Comparison of ENCODE assay signal across 8 mouse cellular contexts in the genomic region with DNA sequence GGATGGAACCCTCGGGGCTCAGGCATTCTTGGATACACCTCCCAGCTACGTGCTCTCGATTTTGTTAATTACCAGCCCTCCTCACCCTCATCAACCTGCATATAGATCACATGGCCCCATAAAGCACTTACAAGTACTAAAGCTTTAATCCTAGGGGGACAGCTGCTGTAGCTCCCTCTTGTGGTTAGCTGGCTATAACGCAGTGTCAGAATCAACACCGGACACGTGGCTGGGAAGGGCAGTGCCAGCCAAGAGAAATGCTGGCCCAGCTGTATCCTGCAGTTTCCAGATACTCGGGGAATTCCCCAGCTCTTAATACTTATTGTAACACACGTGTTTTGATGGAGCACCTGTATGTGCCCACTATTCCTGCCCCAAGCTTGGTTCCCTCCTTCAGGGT. TPM values are rescaled to one million over a fixed set of nuclear protein-coding genes. Genes with fewer than 3 reads are reported as not detected.
A peak's percentile ranks its signal among the peaks of the same experiment; 100 is the strongest.
DNase-seq lines count a peak whose midpoint lies in the region; ATAC-seq and TF ChIP-seq lines count a peak whose summit lies in the region.

No protein-coding gene starts in this region.

- no peak overlapping the region for H3K27ac ChIP-seq in MEL (ENCODE audit: control insufficient read depth, low read depth, low read length)
- H3K27ac ChIP-seq in cortical plate, adult 2 months (ENCODE audit: insufficient read depth, low read length), result no peak overlapping the region
- H3K27ac ChIP-seq in liver, embryonic 11.5 days (ENCODE audit: low read depth, low read length), result no peak overlapping the region
- H3K27ac ChIP-seq in neural tube, embryonic 13.5 days (replicated peaks), result no peak overlapping the region

- TF ChIP-seq RAD21 in MEL (IDR thresholded peaks at IDR 0.05; ENCODE audit: low read depth, low read length), result peak; percentile 21

- no peak for TF ChIP-seq POLR2A in MEL (IDR thresholded peaks at IDR 0.05; ENCODE audit: control insufficient read depth in 1 of 2, insufficient read depth in 1 of 2, low read depth in 1 of 2, low read length in 2 of 2, poor library complexity in 1 of 2)
- TF ChIP-seq POLR2A in cortical plate, adult 2 months (IDR thresholded peaks at IDR 0.05; ENCODE audit: extremely low read depth, insufficient read depth, low read length), result no peak

- no peak overlapping the region for H3K9ac ChIP-seq in MEL (ENCODE audit: control insufficient read depth, low read depth, low read length, poor library complexity, severe bottlenecking)
- no peak overlapping the region for H3K9ac ChIP-seq in liver, embryonic 11.5 days (ENCODE audit: low read depth, low read length)
- no peak overlapping the region for H3K9ac ChIP-seq in neural tube, embryonic 13.5 days

- H3K36me3 ChIP-seq in MEL (ENCODE audit: control insufficient read depth in 1 of 2, insufficient read depth in 2 of 2, low read length in 2 of 2), result no peaks in the 10 kb centered on the region; a peak in 1 of 4 replicates
- H3K36me3 ChIP-seq in liver, embryonic 11.5 days (ENCODE audit: control insufficient read depth, insufficient read depth, low read length), result peaks cover 27% of the 10 kb centered on the region
- H3K36me3 ChIP-seq in neural tube, embryonic 13.5 days, result peaks cover 96% of the 10 kb centered on the region

- no peaks in the 10 kb centered on the region for H3K4me1 ChIP-seq in MEL (ENCODE audit: control insufficient read depth in 1 of 2, insufficient read depth in 2 of 2, low read length in 2 of 2)
- H3K4me1 ChIP-seq in cortical plate, adult 2 months (ENCODE audit: control insufficient read depth, insufficient read depth, low read length), result no peaks in the 10 kb centered on the region
- no peaks in the 10 kb centered on the region for H3K4me1 ChIP-seq in liver, embryonic 11.5 days (replicated peaks; ENCODE audit: control insufficient read depth, insufficient read depth, low read length)
- H3K4me1 ChIP-seq in neural tube, embryonic 13.5 days (replicated peaks), result no peaks in the 10 kb centered on the region

- peak; percentile 63 to 71 (median 64) for TF ChIP-seq CTCF in MEL (IDR thresholded peaks at IDR 0.05 in 2 of 3, conservative IDR thresholded peaks at IDR 0.05 in 1 of 3; ENCODE audit: control insufficient read depth in 1 of 3, insufficient read depth in 1 of 3, low read depth in 2 of 3, low read length in 3 of 3, poor library complexity in 1 of 3, severe bottlenecking in 1 of 3)
- TF ChIP-seq CTCF in cortical plate, adult 2 months (IDR thresholded peaks at IDR 0.05; ENCODE audit: extremely low read depth, insufficient read depth, low read length), result peak; percentile 83

- intact Hi-C loops in gastrocnemius, postnatal 36 days (cut with DNase I), result no loop called here

- H3K27me3 ChIP-seq in MEL (ENCODE audit: control insufficient read depth in 1 of 2, insufficient read depth in 2 of 2, low read length in 2 of 2), result no peaks in the 10 kb centered on the region
- H3K27me3 ChIP-seq in liver, embryonic 11.5 days (replicated peaks; ENCODE audit: control insufficient read depth, insufficient read depth, low read length), result no peaks in the 10 kb centered on the region
- H3K27me3 ChIP-seq in neural tube, embryonic 13.5 days, result no peaks in the 10 kb centered on the region

- no peak overlapping the region for H3K4me2 ChIP-seq in liver, embryonic 11.5 days
- no peak overlapping the region for H3K4me2 ChIP-seq in neural tube, embryonic 13.5 days

- no peaks in the 10 kb centered on the region for H3K9me3 ChIP-seq in MEL (replicated peaks; ENCODE audit: insufficient read depth, low read length)
- H3K9me3 ChIP-seq in liver, embryonic 11.5 days (ENCODE audit: control insufficient read depth, low read length), result no peaks in the 10 kb centered on the region
- no peaks in the 10 kb centered on the region for H3K9me3 ChIP-seq in neural tube, embryonic 13.5 days

- TF ChIP-seq EP300 in MEL (IDR thresholded peaks at IDR 0.05; ENCODE audit: low read depth in 1 of 2, low read length in 2 of 2), result no peak

- H3K79me2 ChIP-seq in MEL (ENCODE audit: control insufficient read depth, insufficient read depth, low read length, poor library complexity), result no peaks in the 10 kb centered on the region

- no peak overlapping the region for H3K4me3 ChIP-seq in MEL (ENCODE audit: control insufficient read depth in 1 of 2, insufficient read depth in 1 of 2, low read depth in 2 of 2, low read length in 2 of 2)
- H3K4me3 ChIP-seq in cortical plate, adult 2 months (ENCODE audit: insufficient read depth, low read length), result no peak overlapping the region
- H3K4me3 ChIP-seq in liver, embryonic 11.5 days (ENCODE audit: low read depth, low read length), result no peak overlapping the region
- no peak overlapping the region for H3K4me3 ChIP-seq in neural tube, embryonic 13.5 days

- 0 out of 2 replicates have a peak, but pooled peaks have one; percentile 18 for ATAC-seq in liver, embryonic 11.5 days (replicated peaks; ENCODE audit: low FRiP score)
- peak; percentile 34 for ATAC-seq in neural tube, embryonic 13.5 days (ENCODE audit: low read depth)
- no peak for ATAC-seq in inflammation-experienced regulatory T-cells, adult 6 months

- DNase-seq in B cell, adult 2 months, result peak; percentile 59 to 62
- DNase-seq in MEL (ENCODE audit: low read depth, low spot score), result peak; percentile 46
- peak; percentile 46 to 51 for DNase-seq in gastrocnemius, postnatal 36 days
- peak; percentile 66 for DNase-seq in kidney, adult 9 months
- no peak for DNase-seq in liver, embryonic 11.5 days (ENCODE audit: low spot score)

- WGBS in liver, embryonic 11.5 days, result 65% methylated on average over 8 of the region's 8 CpGs
- WGBS in neural tube, embryonic 13.5 days, result 36% methylated on average over 8 of the region's 8 CpGs

TF ChIP-seq in MEL, 35 proteins besides CTCF, POLR2A, EP300 and RAD21:
- peak; percentile 58 for TF ChIP-seq SMC3 (IDR thresholded peaks at IDR 0.05; ENCODE audit: low read depth, low read length)
- TF ChIP-seq USF1 (IDR thresholded peaks at IDR 0.05; ENCODE audit: low read depth, low read length), result peak; percentile 35; the same call in 1 of the 2 replicates
- no peak for TF ChIP-seq UBTF (IDR thresholded peaks at IDR 0.05; ENCODE audit: borderline replicate concordance, insufficient read depth, low read depth, low read length)

RNA-seq across cellular contexts. Expression of gene Tlr2, which starts 58.0 kb away (rescaled TPM):
- total RNA-seq in MEL (2012; rRNA removed), result not detected in 2 replicates
- polyA plus RNA-seq in MEL (2012; ENCODE audit: insufficient read depth in 1 of 2, insufficient read length in 2 of 2, low read depth in 1 of 2, low replicate concordance in 2 of 2, missing spikeins in 1 of 2), result not detected
- 0.66 and 0.73 TPM in 2 replicates for polyA plus RNA-seq in cortical plate, adult 2 months (2012; rRNA removed)
- under 1 TPM; 0.51 to 0.52 TPM for total RNA-seq in gastrocnemius, postnatal 36 days (2021)
- polyA plus RNA-seq in liver, embryonic 11.5 days (2014; fragmentation: Nextera tagmentation; extraction: Ambion mirVana), result 2.5 and 3.3 TPM in 2 replicates
- 1.3 TPM in 2 replicates for polyA plus RNA-seq in neural tube, embryonic 13.5 days (2015; fragmentation: Nextera tagmentation; extraction: Ambion mirVana)
- polyA plus RNA-seq in inflammation-experienced regulatory T-cells, adult 6 months (2017; shearing (Covaris generic)), result 1 to 10 TPM; 1.5 to 2.9 (median 2.1) TPM
